8 mouse cellular contexts compared by ENCODE assay signal in genomic region chr11:72234013-72234412, GRCm38 (mm10). TPM values are rescaled to one million over a fixed set of nuclear protein-coding genes. Genes with fewer than 3 reads are reported as not detected.
DNase-seq lines count a peak whose midpoint lies in the region; ATAC-seq lines count a peak whose summit lies in the region.

No protein-coding gene starts in this region.

- no peak for ATAC-seq in cerebellum, adult (ENCODE audit: insufficient number of reproducible peaks, low FRiP score, low TSS enrichment)
- peak; percentile 50 for ATAC-seq in megakaryocyte progenitor cell, adult 5-6 weeks (replicated peaks; ENCODE audit: poor library complexity)
- no peak for ATAC-seq in megakaryocyte, adult 5-6 weeks (ENCODE audit: poor library complexity, severe bottlenecking)

- peak; percentile 66 to 74 for DNase-seq in cerebellum, postnatal 14 days
- DNase-seq in adipocyte (ENCODE audit: low spot score) = peak; percentile 78
- DNase-seq in gastrocnemius, postnatal 36 days = peak; percentile 14 to 41
- DNase-seq in retina, postnatal 1 day = no peak
- no peak for DNase-seq in kidney, postnatal 36 days

- intact Hi-C loops in gastrocnemius, postnatal 36 days (cut with DNase I) = no loop called here

RNA-seq across cellular contexts. Expression of gene Med31, which starts 18.6 kb away (rescaled TPM):
- total RNA-seq in gastrocnemius, postnatal 36 days (2021) = 1 to 10 TPM; 4.4 to 7.2 TPM
- total RNA-seq in megakaryocyte progenitor cell, adult 5-6 weeks (2015) = 15.2 and 16.9 TPM in 2 replicates
- 12.9 and 16.7 TPM in 2 replicates for total RNA-seq in megakaryocyte progenitor cell, adult 5-6 weeks (2017)
- 15.6 and 26.1 TPM in 2 replicates for total RNA-seq in megakaryocyte, adult 5-6 weeks (2015)
- total RNA-seq in megakaryocyte, adult 5-6 weeks (2017) = 19.3 and 20.1 TPM in 2 replicates

RNA-seq across cellular contexts. Expression of gene Txndc17, which starts 26.7 kb away (rescaled TPM):
- 10 to 100 TPM; 27.6 to 28.5 TPM for total RNA-seq in gastrocnemius, postnatal 36 days (2021)
- 123 and 130 TPM in 2 replicates for total RNA-seq in megakaryocyte progenitor cell, adult 5-6 weeks (2015)
- 37.1 and 46.5 TPM in 2 replicates for total RNA-seq in megakaryocyte progenitor cell, adult 5-6 weeks (2017)
- total RNA-seq in megakaryocyte, adult 5-6 weeks (2015) = 137 and 150 TPM in 2 replicates
- 50.6 and 51.3 TPM in 2 replicates for total RNA-seq in megakaryocyte, adult 5-6 weeks (2017)

RNA-seq across cellular contexts. Expression of gene 4933427D14Rik, which starts 26.8 kb away (rescaled TPM):
- 1 to 10 TPM in 1 of 2 experiments, under 1 TPM in 1; 0.77 to 1.2 TPM for total RNA-seq in gastrocnemius, postnatal 36 days (2021)
- 7.8 and 11.6 TPM in 2 replicates for total RNA-seq in megakaryocyte progenitor cell, adult 5-6 weeks (2015)
- total RNA-seq in megakaryocyte progenitor cell, adult 5-6 weeks (2017) = 6.2 and 19.5 TPM in 2 replicates
- total RNA-seq in megakaryocyte, adult 5-6 weeks (2015) = 3.6 and 8.8 TPM in 2 replicates
- 5.6 and 9.4 TPM in 2 replicates for total RNA-seq in megakaryocyte, adult 5-6 weeks (2017)

RNA-seq across cellular contexts. Expression of gene Gm43951, which starts 27.4 kb away (rescaled TPM):
- under 1 TPM; 0.07 to 0.23 TPM for total RNA-seq in gastrocnemius, postnatal 36 days (2021)
- total RNA-seq in megakaryocyte progenitor cell, adult 5-6 weeks (2015) = 0.10 TPM in 1 of 2 replicates, not detected in the other
- total RNA-seq in megakaryocyte progenitor cell, adult 5-6 weeks (2017) = 0.37 and 1.3 TPM in 2 replicates
- total RNA-seq in megakaryocyte, adult 5-6 weeks (2015) = not detected in 2 replicates
- 0.11 and 0.24 TPM in 2 replicates for total RNA-seq in megakaryocyte, adult 5-6 weeks (2017)

RNA-seq across cellular contexts. Expression of gene Slc13a5, which starts 33.0 kb away (rescaled TPM):
- total RNA-seq in gastrocnemius, postnatal 36 days (2021) = not detected
- 0.12 TPM in 1 of 2 replicates, not detected in the other for total RNA-seq in megakaryocyte progenitor cell, adult 5-6 weeks (2015)
- total RNA-seq in megakaryocyte progenitor cell, adult 5-6 weeks (2017) = 0.24 and 0.25 TPM in 2 replicates
- total RNA-seq in megakaryocyte, adult 5-6 weeks (2015) = not detected in 2 replicates
- total RNA-seq in megakaryocyte, adult 5-6 weeks (2017) = not detected in 2 replicates

Comparison
In these comparisons a context has a peak if more than half of its experiments do, and no peak if none do; other contexts are left out.
1. DNase-seq: peak in cerebellum, postnatal 14 days (2 of 2), adipocyte (single experiment) and gastrocnemius, postnatal 36 days (2 of 2); none in retina, postnatal 1 day (single experiment) and kidney, postnatal 36 days (0 of 2).